Mouse (Mus musculus): Measurements from ENCODE around the gene AC170998.1. TPM values are rescaled to one million over a fixed set of nuclear protein-coding genes. Genes with fewer than 3 reads are reported as not detected.

The AC170998.1 gene
- polyA plus RNA-seq, 1 experiment from 2014 or later, result 0.80 TPM

DNA sequence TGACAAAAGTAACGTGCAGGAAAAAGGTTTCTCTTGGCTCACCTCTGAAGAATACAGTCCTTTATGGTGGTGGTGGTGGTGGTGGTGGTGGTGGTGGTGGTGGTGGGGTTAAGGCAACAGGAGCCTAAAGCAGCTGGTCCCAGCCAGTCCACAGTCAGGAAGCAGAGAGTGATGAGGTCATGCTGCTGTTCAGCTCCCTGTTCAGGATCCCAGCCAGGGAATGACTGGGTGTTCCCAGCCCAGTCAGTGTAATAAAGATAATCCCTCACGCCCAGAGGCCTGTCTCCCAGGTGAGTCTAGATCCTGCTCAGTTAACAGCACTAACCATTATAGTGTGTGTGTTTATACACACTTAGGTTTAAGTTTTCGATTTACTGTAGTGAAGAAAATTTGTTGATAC is 24.1 kb upstream of the AC170998.1 start:
- H3K4me1 ChIP-seq (ENCODE audit: insufficient read depth), result peaks cover 42% of the 10 kb centered on the region
- H3K9me3 ChIP-seq (ENCODE audit: low read length), result no peaks in the 10 kb centered on the region
- DNase-seq, result no peak
- peaks cover 6% of the 10 kb centered on the region for H3K36me3 ChIP-seq (replicated peaks; ENCODE audit: insufficient read depth, low read length)
- 72% methylated on average over 3 of the region's 3 CpGs for WGBS (ENCODE audit: insufficient replicate concordance)
- no peak overlapping the region for H3K4me3 ChIP-seq (ENCODE audit: low read depth, low read length)
- TF ChIP-seq EP300 (IDR thresholded peaks at IDR 0.05; ENCODE audit: low read depth) (no peak), CTCF (IDR thresholded peaks at IDR 0.05; ENCODE audit: low read depth) (no peak)
- no peak for ATAC-seq
- H3K4me2 ChIP-seq (ENCODE audit: low read depth, low read length), result no peak overlapping the region
- no peaks in the 10 kb centered on the region for H3K27me3 ChIP-seq (ENCODE audit: insufficient read depth, low read length)
- H3K27ac ChIP-seq (ENCODE audit: low read depth), result 0 out of 2 replicates have a peak overlapping the region, but pooled peaks have one; percentile 29
- H3K9ac ChIP-seq (replicated peaks), result no peak overlapping the region

DNA sequence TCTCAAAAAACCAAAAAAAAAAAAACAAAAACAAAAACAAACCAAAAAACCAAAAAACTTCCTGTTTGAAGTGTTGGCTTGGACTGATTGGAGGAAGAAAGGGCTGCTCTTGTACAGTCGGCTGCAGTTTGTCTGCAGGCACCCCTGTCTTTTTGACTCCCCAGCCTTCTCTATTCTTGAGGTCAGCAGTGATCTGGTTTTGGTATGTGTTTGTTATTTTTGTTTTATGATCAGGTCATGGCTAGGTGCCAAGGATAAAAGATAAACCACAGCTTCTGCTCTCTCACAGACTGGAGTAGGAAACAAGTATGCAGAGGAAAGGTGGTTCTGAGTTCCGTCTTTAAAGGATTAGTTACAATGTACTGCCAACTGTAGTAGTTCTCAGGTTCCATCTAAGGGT is 23.2 kb upstream of the AC170998.1 start:
- Histone ChIP-seq H3K36me3 (replicated peaks; ENCODE audit: insufficient read depth, low read length) (peaks cover 6% of the 10 kb centered on the region), H3K9me3 (ENCODE audit: low read length) (no peaks in the 10 kb centered on the region), H3K4me2 (ENCODE audit: low read depth, low read length) (no peak overlapping the region), H3K27ac (ENCODE audit: low read depth) (peak overlapping the region; percentile 26; the same call in 1 of the 2 replicates), H3K4me3 (ENCODE audit: low read depth, low read length) (no peak overlapping the region), H3K27me3 (ENCODE audit: insufficient read depth, low read length) (no peaks in the 10 kb centered on the region), H3K9ac (replicated peaks) (no peak overlapping the region), H3K4me1 (ENCODE audit: insufficient read depth) (peaks cover 37% of the 10 kb centered on the region)
- no peak for DNase-seq
- 56% methylated on average over 2 of the region's 2 CpGs for WGBS (ENCODE audit: insufficient replicate concordance)
- ATAC-seq, result no peak
- TF ChIP-seq EP300 (IDR thresholded peaks at IDR 0.05; ENCODE audit: low read depth) (no peak), CTCF (IDR thresholded peaks at IDR 0.05; ENCODE audit: low read depth) (no peak)

DNA sequence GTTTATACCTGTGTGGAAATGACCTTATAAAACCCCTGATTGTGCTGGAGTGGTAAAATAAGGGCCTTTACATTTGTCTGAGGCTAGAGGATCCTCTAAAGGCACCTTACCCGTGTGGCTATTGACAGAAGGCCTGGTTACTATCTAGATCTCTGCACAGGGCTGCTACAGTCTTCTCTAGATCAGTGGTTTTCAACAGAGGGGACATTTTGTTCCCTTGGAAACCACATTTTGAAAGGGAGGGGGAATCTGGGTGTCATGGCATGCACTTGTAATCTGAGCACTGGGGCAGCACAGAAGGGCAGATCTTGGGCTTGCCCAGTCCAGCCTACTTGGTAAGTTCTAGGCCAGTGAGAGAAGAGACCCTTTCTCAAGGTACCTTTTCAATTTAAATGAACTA is 19.2 kb upstream of the AC170998.1 start:
- Histone ChIP-seq H3K36me3 (replicated peaks; ENCODE audit: insufficient read depth, low read length) (peaks cover 6% of the 10 kb centered on the region; the same call in 1 of the 2 replicates), H3K9me3 (ENCODE audit: low read length) (no peaks in the 10 kb centered on the region), H3K27me3 (ENCODE audit: insufficient read depth, low read length) (no peaks in the 10 kb centered on the region), H3K4me1 (ENCODE audit: insufficient read depth) (peaks cover 49% of the 10 kb centered on the region), H3K4me3 (ENCODE audit: low read depth, low read length) (no peak overlapping the region), H3K4me2 (ENCODE audit: low read depth, low read length) (no peak overlapping the region), H3K27ac (ENCODE audit: low read depth) (peak overlapping the region; percentile 60; the same call in 1 of the 2 replicates), H3K9ac (replicated peaks) (no peak overlapping the region)
- WGBS (ENCODE audit: insufficient replicate concordance), result 7% methylated on average over 1 of the region's 1 CpGs
- TF ChIP-seq CTCF (IDR thresholded peaks at IDR 0.05; ENCODE audit: low read depth) (no peak), EP300 (IDR thresholded peaks at IDR 0.05; ENCODE audit: low read depth) (no peak)
- no peak for DNase-seq
- peak; percentile 50 for ATAC-seq

DNA sequence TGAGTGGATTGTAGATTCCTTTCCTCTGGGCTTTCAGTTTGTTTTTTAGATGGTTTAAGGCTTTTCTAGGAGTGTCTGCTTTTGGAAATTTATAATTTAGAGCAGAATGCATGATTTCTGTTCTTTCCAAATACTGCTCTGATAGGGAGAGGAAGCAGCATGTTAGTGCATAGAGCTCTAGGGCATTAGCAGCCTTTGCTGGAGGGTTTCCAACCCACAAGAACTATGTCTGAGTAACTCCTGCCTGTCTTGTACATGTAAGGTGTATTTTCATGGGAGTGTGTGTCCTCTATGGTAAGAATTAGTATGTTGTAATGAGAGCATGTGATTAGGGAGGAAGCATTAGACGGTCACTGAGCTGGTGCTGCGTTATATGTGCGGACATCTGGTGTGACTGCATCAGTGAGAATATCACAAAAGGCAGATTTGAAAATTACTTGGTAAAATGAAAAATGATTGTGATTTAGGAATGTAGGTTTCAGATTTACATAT is 18.7 kb upstream of the AC170998.1 start:
- H3K27ac ChIP-seq (ENCODE audit: low read depth), result peak overlapping the region; percentile 60; the same call in 1 of the 2 replicates
- H3K4me2 ChIP-seq (ENCODE audit: low read depth, low read length), result no peak overlapping the region
- no peaks in the 10 kb centered on the region for H3K9me3 ChIP-seq (ENCODE audit: low read length)
- no peaks in the 10 kb centered on the region for H3K27me3 ChIP-seq (ENCODE audit: insufficient read depth, low read length)
- ATAC-seq, result no peak
- TF ChIP-seq EP300 (IDR thresholded peaks at IDR 0.05; ENCODE audit: low read depth) (no peak), CTCF (IDR thresholded peaks at IDR 0.05; ENCODE audit: low read depth) (no peak)
- 0 out of 2 replicates have a peak, but pooled peaks cover 6% of the 10 kb centered on the region for H3K36me3 ChIP-seq (replicated peaks; ENCODE audit: insufficient read depth, low read length)
- H3K4me1 ChIP-seq (ENCODE audit: insufficient read depth), result peaks cover 50% of the 10 kb centered on the region
- no peak for DNase-seq
- H3K4me3 ChIP-seq (ENCODE audit: low read depth, low read length), result no peak overlapping the region
- WGBS (ENCODE audit: insufficient replicate concordance), result 72% methylated on average over 3 of the region's 3 CpGs
- no peak overlapping the region for H3K9ac ChIP-seq (replicated peaks)

DNA sequence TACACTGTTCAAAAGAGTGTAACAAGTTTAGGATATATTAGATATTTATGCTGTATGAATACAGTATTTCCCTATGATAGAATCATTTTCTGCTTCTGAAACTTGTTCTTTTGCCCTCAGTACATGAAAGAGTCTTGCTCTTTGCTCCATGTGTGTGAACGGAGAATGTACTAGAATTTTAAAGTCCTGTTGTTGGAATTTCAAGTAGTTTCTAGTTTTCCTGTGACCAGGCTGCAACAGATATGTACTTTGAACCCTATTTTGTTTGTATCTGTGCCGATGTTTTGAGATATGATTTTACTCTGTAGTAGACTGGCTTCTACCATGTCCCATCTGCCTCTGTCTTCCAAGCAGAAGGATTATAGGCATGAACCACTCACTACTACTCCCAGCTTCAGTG is 18.1 kb upstream of the AC170998.1 start:
- WGBS (ENCODE audit: insufficient replicate concordance), result 60% methylated on average over 2 of the region's 2 CpGs
- H3K27ac ChIP-seq (ENCODE audit: low read depth), result peak overlapping the region; percentile 71
- no peak for ATAC-seq
- H3K9me3 ChIP-seq (ENCODE audit: low read length), result no peaks in the 10 kb centered on the region
- H3K4me3 ChIP-seq (ENCODE audit: low read depth, low read length), result no peak overlapping the region
- no peak for TF ChIP-seq EP300 (IDR thresholded peaks at IDR 0.05; ENCODE audit: low read depth)
- no peak for TF ChIP-seq CTCF (IDR thresholded peaks at IDR 0.05; ENCODE audit: low read depth)
- 0 out of 2 replicates have a peak, but pooled peaks cover 2% of the 10 kb centered on the region for H3K36me3 ChIP-seq (replicated peaks; ENCODE audit: insufficient read depth, low read length)
- DNase-seq, result no peak
- no peak overlapping the region for H3K9ac ChIP-seq (replicated peaks)
- H3K4me2 ChIP-seq (ENCODE audit: low read depth, low read length), result no peak overlapping the region
- no peaks in the 10 kb centered on the region for H3K27me3 ChIP-seq (ENCODE audit: insufficient read depth, low read length)
- H3K4me1 ChIP-seq (ENCODE audit: insufficient read depth), result peaks cover 46% of the 10 kb centered on the region

DNA sequence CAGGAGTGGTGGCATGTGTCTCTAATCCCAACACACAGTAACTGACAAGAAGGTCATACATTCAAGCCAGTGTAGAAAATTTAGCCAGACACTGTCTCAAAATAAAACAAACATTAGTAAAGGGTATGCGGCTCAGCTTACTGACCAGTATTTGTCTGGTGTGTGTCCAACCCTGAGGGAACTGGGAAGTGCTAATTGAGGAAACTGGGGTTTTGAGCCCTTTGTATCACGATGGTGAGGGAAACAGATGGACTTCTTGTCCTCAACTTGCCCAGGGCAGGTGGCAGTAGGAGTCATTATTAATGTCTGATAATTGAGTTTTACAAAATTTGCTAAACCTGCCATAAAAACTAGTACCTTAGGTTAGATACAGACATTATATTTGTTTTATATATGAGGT is 16.9 kb upstream of the AC170998.1 start:
- DNase-seq (no peak), ATAC-seq (no peak)
- no peaks in the 10 kb centered on the region for H3K27me3 ChIP-seq (ENCODE audit: insufficient read depth, low read length)
- H3K9ac ChIP-seq (replicated peaks), result no peak overlapping the region; the same call in 1 of the 2 replicates
- H3K4me2 ChIP-seq (ENCODE audit: low read depth, low read length), result no peak overlapping the region; the same call in 1 of the 2 replicates
- H3K9me3 ChIP-seq (ENCODE audit: low read length), result no peaks in the 10 kb centered on the region
- peak overlapping the region; percentile 71 for H3K27ac ChIP-seq (ENCODE audit: low read depth)
- peaks cover 7% of the 10 kb centered on the region for H3K36me3 ChIP-seq (replicated peaks; ENCODE audit: insufficient read depth, low read length)
- H3K4me3 ChIP-seq (ENCODE audit: low read depth, low read length), result no peak overlapping the region
- no peak for TF ChIP-seq EP300 (IDR thresholded peaks at IDR 0.05; ENCODE audit: low read depth)
- no peak for TF ChIP-seq CTCF (IDR thresholded peaks at IDR 0.05; ENCODE audit: low read depth)
- H3K4me1 ChIP-seq (ENCODE audit: insufficient read depth), result peaks cover 46% of the 10 kb centered on the region
- WGBS (ENCODE audit: insufficient replicate concordance), result 16% methylated on average over 2 of the region's 2 CpGs
